Mouse (Mus musculus) cerebellum, adult 2 months (tissue): Measurements from ENCODE around the gene Fam122a. TPM values are rescaled to one million over a fixed set of nuclear protein-coding genes. Genes with fewer than 3 reads are reported as not detected.
A peak's percentile ranks its signal among the peaks of the same experiment; 100 is the strongest.

Experiments used
- DNase-seq, 2 experiments: peaks; one replicate each; pipeline ENCODE4 v3.0.0; 2021
- H3K27ac ChIP-seq: fragments of 200-500 bp; 2 replicates; pipeline ENCODE4 v1.5.1; 2012; ENCODE audit warnings: low read length, control low read depth, inconsistent platforms; ENCODE audit not compliant: insufficient read depth
- H3K27me3 ChIP-seq: fragments of 200-500 bp; 2 replicates; pipeline ENCODE4 v1.6.1; 2012; ENCODE audit warnings: inconsistent platforms, mild to moderate bottlenecking, low read length, moderate library complexity; ENCODE audit not compliant: control insufficient read depth, insufficient read depth
- H3K4me1 ChIP-seq: fragments of 200-500 bp; 2 replicates; pipeline ENCODE4 v1.6.1; 2011; ENCODE audit warnings: low read length; ENCODE audit not compliant: control insufficient read depth, insufficient read depth
- H3K4me3 ChIP-seq: fragments of 200-500 bp; replicated peaks from 2 replicates; pipeline ENCODE3; 2011; ENCODE audit warnings: mild to moderate bottlenecking, low read depth, low read length, control low read depth; ENCODE audit not compliant: insufficient read depth
- CTCF ChIP-seq: fragments of 200-500 bp; IDR thresholded peaks from 2 replicates; pipeline ENCODE4 v1.5.1; 2011; ENCODE audit warnings: low read depth, mild to moderate bottlenecking, control low read depth, low read length, moderate library complexity, borderline replicate concordance; ENCODE audit not compliant: insufficient read depth
- POLR2A ChIP-seq: fragments of 200-500 bp; IDR thresholded peaks from 2 replicates; pipeline ENCODE4 v1.6.1; 2011; ENCODE audit warnings: low read length, control low read depth, borderline replicate concordance; ENCODE audit not compliant: insufficient read depth
- WGBS: fragments of 180-500 bp; shearing (Covaris S2); methylation state at CpG from one replicate; pipeline ENCODE4 v1.1.7; 2018; 5-methylcytosine and 5-hydroxymethylcytosine counted together
- polyA plus RNA-seq: library from polyadenylated mRNA; depleted of rRNA; stranded (reverse); fragments of >200 nt; gene quantifications from 2 replicates; pipeline ENCODE4 v1.2.3, GENCODE M21; 2012; rRNA removed

Gene Fam122a
- polyA plus RNA-seq = 25.1 and 27.2 TPM in 2 replicates

DNA sequence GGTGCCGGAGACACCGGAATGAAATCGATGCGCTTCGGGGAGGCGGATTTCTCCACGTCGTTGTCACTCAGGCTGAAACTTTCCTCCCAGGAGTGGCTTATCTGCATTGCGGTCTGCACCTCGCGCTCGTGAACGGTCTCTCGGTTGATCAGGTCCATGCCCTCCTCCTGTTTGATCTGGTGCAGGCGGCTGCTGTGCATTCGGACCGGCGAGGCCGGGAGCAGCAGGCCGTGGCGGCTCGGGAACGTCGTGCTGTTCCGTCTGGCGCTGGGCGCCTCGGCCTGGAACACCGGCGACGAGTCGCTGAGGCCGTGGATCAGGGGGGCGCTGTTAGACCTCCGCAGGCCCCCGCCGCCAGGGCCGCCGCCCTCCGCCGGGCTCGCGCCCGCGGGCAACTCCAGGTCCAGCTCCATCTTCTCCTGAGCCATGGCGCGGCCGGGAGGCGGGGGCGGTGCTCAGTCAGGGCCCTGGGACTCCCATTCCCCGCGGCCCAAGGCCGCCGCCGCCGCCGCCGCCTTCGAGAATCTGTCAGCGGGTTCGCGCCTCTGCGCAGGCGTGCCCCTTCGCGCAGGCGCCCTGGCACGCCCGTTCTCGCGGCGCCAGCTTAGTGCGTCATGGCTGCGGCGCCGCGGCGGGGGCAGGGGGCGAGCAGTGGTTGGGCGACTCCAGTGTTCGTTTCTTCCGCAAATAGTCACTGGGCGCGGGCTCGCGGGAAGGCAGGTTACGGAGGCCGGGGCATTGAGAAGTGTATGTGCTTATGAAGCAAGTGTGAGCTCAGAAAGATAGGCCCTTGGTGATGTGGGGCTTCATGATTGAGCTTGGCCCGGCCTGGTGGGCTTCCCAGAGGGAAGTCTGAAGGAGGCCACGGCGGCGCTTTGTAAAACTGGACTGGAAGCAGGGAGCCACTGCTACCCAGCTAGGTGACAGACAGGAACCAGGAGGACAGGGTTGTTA lies at the start of gene Fam122a:
Gene Fam122a (minus strand): TSS at position 428 of the 954 bp plus-strand sequence.
- DNase-seq = peak; percentile 91 to 92
- peak within 1 kb of the TSS; percentile 84 for H3K4me3 ChIP-seq
- TF ChIP-seq POLR2A = peak; percentile 68; the same call in 1 of the 2 replicates
- TF ChIP-seq CTCF = no peak
- peaks cover 4% of the 10 kb centered on the region; the same call in 1 of the 2 replicates for H3K4me1 ChIP-seq
- peak within 1 kb of the TSS; percentile 76 for H3K27ac ChIP-seq
- no peaks in the 10 kb centered on the region for H3K27me3 ChIP-seq
- under 1% methylated on average over 92 of the region's 92 CpGs for WGBS

DNA sequence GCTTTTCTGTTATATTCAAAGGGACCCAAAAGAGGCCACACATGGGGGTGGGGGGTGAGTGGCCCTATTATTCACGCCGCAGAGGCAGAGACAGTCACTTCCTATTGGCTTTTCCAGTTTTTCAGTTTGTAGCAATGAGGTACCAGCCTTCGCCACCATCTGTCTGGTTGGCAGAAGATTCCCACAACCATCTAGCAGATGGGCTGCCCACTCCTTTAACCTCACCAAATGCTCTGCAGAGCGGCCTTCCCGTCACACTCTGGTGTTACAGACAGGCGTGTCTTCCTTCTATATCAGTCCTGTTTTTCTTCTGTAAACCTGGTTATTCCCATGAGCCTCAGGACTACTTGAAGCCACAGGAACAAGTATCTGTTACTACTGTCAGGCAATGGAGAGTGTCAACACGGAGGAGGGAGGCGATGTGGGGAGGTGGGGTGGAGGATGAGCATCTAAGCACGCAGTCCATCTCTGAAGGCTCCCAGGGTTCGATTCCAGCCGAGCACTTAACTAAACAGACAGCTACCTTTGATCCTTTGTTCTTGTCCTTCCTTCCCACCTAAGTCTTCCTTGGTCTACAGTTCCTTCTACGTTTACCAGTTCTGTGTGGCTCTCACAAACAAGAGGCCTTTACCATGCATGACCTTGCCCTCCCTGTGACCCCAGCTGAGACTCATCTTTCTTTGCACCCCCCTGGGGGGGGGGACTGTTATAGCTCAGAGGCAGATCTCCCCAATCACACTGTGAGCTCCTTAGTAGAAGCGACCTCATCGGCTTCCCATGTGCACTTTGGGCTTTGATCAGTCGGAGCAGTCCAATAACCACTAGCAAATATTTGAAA lies 46.5 kb upstream of the Fam122a start:
- DNase-seq = peak; percentile 92 to 97
- TF ChIP-seq POLR2A = peak; percentile 33; the same call in 1 of the 2 replicates
- TF ChIP-seq CTCF = no peak
- Histone ChIP-seq H3K27ac (peak overlapping the region; percentile 94), H3K4me1 (peaks cover 33% of the 10 kb centered on the region), H3K27me3 (no peaks in the 10 kb centered on the region), H3K4me3 (no peak overlapping the region)
- 31% methylated on average over 15 of the region's 15 CpGs for whole genome bisulfite sequencing

DNA sequence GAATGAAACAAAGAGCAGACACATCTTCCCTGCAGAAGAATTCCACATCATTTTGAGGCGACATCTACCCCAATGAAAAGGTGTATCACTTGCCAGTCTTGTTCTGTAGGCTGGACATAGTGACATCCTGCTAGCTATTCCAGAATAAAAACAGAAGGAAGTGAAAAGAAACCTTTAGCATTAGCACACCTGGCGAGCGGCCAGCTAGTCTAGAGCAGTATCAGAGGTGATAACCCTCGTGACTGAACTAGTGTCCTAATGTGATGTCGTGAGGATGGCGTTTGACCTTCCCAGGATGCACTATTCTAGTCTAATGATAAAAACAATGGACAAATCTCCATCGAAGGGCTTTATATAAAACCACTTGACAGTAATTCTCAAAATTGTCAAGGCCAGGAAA lies 44.8 kb upstream of the Fam122a start:
- Histone ChIP-seq H3K27ac (no peak overlapping the region), H3K4me3 (no peak overlapping the region), H3K27me3 (no peaks in the 10 kb centered on the region), H3K4me1 (peaks cover 28% of the 10 kb centered on the region)
- no peak for TF ChIP-seq CTCF
- no peak for TF ChIP-seq POLR2A
- DNase-seq = peak in 1 of 2 experiments; percentile 33
- 79% methylated on average over 7 of the region's 7 CpGs for WGBS

GRCm38 (mm10) chr19:24521146-24521545 lies 44.0 kb upstream of the Fam122a start:
- Histone ChIP-seq H3K4me3 (no peak overlapping the region), H3K27ac (no peak overlapping the region), H3K27me3 (no peaks in the 10 kb centered on the region), H3K4me1 (peaks cover 25% of the 10 kb centered on the region)
- DNase-seq = no peak
- WGBS = 93% methylated on average over 9 of the region's 9 CpGs
- no peak for TF ChIP-seq CTCF
- TF ChIP-seq POLR2A = no peak

DNA sequence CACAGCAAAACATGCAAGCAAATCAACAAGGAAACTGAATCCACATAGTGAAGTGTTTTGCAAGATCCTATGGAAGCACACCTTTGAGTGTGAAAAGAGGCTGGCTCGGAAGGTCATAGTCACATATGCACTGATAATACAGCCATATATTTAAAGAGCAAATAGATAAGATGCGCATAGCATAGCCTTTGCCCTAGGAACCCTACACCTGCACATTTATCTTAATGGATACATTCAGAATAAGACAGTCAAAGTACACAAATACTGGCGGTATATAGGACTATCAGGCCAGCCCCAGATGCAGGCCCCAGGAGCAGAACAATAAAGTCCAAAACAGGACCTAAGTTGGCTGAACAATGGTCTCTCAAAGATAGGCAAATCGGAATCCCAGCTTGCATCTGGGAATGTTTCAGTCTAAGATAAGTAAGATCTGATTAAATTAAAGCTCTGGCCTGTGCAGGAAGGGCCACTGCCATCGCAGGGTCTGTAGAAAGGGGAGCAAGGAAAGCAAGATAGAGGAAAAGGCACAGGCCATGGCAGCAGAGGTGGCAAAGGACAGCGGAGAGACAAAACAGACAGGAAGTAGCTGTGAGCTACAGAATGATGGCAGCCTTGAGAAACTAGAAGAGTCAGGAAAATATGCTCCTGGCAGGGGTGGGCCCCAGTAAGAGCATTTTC lies 42.7 kb upstream of the Fam122a start:
- WGBS = 94% methylated on average over 6 of the region's 6 CpGs
- Histone ChIP-seq H3K27me3 (no peaks in the 10 kb centered on the region), H3K27ac (0 out of 2 replicates have a peak overlapping the region, but pooled peaks have one; percentile 27), H3K4me1 (peaks cover 25% of the 10 kb centered on the region), H3K4me3 (no peak overlapping the region)
- TF ChIP-seq POLR2A (no peak), CTCF (no peak)
- DNase-seq = no peak

GRCm38 (mm10) chr19:24518384-24518783 lies 41.2 kb upstream of the Fam122a start:
- no peak for TF ChIP-seq CTCF
- no peak for TF ChIP-seq POLR2A

GRCm38 (mm10) chr19:24517057-24517456 lies 39.9 kb upstream of the Fam122a start:
- Histone ChIP-seq H3K27me3 (no peaks in the 10 kb centered on the region), H3K27ac (no peak overlapping the region), H3K4me1 (peaks cover 9% of the 10 kb centered on the region), H3K4me3 (no peak overlapping the region)
- DNase-seq = no peak
- no peak for TF ChIP-seq CTCF
- TF ChIP-seq POLR2A = no peak
- WGBS = 90% methylated on average over 7 of the region's 7 CpGs

More at GRCm38 (mm10) chr19:24518384-24518783, 41.2 kb upstream of the Fam122a start:
- no peak overlapping the region for H3K27ac ChIP-seq
- DNase-seq = no peak
- no peak overlapping the region for H3K4me3 ChIP-seq
- H3K27me3 ChIP-seq = no peaks in the 10 kb centered on the region
- peaks cover 13% of the 10 kb centered on the region for H3K4me1 ChIP-seq
